Mouse (Mus musculus) adrenal gland, postnatal 10 days (tissue): ENCODE data around the gene Arl8a. TPM values are rescaled to one million over a fixed set of nuclear protein-coding genes. Genes with fewer than 3 reads are reported as not detected.
"Not testable (repeated sequence)": the region's sequence is repeated elsewhere in the genome, so short reads cannot be mapped to it uniquely, and the experiment has no call there.

Experiments
- DNase-seq: peaks from one replicate; pipeline ENCODE4 v3.0.0; 2021; ENCODE audit warnings: mixed read lengths
- total RNA-seq, 2 experiments: library from RNA; stranded (reverse); gene quantifications; 2 replicates each; pipeline ENCODE4 v1.2.3; 2021

The Arl8a gene
- total RNA-seq, 2 experiments from 2014 or later = 49.2 to 57.7 TPM

DNA sequence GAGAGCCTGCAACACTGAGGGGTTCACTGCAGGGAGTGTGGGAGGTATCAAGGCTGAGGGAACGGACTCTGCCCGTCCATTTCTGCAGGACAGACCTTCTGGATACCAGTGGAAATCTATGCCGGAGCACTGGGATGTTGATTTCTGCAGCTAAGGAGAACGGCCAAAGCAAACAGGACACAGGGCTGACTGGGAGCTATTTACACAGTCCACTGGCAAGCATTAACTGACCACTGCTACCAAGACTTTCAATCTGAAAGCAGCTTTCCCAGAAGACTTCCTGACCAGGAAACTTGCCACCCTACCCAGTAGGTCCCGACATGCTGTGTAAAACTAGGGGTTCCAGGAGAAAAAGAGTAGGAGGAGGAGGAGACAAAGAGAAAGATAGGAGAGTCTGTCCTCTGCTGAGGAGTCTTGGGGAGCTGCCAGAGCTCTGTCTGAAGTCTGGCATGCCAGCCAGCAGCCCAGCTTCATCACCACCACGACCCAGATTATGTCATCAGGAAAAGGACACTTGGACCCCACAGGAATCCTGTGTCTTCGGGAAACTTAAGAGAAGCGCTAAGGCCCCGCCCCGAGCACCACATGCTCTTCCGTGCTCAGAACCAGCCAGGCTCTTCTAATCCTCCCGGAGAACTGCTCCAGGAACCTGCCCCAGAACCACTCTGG lies 23.1 kb downstream of the Arl8a start:
- DNase-seq = peak; percentile 49

DNA sequence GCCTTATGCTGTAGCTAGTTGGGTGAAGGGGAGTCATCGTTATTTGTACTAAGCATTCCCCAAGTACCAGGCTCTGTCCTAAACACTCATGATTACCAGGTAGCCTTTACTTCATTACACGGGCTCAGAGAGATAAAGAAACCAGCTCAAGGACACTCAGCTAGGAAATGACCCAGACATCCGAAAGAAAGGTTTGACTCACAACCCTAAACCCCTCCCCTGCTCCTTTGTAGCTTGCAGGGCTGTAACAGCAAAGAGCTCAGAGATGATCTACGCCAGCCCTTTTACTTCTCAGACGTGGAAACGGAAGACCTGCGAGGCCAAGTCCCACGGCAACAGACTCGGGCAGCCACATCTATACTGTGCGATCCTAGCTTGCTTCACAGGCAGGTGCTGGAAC lies 23.7 kb downstream of the Arl8a start:
- DNase-seq = peak; percentile 50

DNA sequence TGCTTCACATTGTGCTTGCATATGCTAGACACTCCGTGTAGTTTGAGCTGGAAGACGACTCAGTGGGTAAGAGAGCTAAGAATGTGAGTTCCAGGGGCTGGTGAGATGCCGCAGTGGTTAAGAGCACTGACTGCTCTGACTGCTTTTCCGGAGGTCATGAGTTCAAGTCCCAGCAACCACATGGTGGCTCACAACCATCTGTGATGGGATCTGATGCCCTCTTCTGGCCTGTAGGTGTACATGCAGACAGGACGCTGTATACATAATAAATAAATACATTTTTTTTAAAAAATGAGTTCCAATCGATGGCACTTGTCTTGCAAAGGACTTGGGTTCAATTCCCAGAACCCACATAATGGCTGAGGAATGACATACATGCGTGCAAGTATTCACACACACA lies 24.6 kb downstream of the Arl8a start:
- DNase-seq = no peak

DNA sequence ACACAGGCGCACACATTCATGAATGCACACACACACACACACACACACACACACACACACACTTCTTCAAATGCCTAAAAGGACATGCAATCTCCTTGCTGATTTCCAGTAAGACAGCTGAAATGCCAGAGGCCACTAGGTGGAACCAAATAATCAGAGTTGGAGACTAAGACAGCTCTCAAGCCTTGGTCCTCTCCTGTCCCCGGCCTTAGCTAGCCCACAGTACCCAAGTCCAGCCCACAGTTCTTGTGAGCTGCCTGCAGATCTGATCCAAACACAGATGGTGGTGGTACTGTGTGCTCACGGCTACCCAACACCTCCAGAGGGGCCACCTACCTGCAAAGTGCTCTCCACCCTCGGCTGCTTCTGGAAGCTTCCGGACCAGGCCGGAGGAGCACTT lies 25.4 kb downstream of the Arl8a start:
- peak; percentile 77 for DNase-seq

DNA sequence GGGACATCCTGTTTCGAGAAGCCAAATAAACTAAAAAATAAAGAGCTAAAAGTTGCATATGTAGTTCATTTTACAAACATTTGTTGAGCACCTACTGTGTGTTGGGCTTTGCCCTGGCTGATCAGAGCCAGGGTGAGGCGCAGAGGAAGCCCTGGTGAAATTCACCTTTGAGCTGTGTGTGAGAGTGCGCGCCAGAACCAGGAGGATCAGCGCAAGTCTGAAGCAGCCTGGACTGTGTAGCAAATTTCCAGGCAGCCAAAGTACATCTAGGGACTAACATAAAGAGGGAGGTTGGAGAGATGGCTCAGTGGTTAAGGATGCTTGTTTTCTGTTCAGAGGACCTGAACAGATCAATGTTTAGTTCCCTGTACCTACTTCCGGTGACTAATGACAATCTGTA lies 26.7 kb downstream of the Arl8a start:
- DNase-seq = no peak

DNA sequence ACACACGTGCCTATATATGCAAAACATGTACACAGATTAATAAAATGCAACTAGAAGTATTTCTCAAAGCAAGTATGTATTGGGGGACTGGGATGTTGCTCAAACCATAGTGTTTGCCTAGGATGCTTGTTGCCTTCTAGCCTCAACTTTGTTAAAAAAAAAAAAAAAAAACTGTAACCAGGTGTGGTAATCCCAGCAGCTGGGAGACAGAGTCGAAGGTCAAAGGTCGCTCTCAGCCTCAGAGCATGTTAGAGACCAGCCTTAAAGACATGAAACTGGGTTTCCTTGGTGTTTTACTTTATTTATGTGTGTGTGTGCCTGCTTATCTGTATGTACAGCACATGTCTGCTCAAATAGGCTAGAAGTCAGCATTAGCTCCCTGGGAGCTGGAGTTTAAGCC lies 28.6 kb downstream of the Arl8a start:
- no peak for DNase-seq

DNA sequence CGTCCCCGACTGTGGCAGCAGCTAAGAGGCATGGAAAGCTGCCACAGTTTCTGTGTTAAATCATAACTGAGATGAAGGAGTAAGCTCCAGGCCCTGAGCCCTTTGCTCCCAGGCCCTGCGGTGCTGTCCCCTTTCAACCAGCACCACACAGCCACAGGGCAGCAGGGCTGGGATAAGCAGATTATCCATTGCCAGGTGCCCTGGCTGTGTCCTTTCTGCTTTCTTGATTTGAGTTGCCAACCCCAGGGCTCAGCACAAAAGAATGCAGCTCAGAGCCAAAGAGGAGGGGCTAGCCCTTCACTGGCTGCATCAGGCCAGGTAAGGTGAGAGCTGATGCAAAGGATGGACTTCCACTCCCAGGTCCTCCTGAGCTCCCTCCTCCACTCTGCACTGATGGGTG lies 31.1 kb downstream of the Arl8a start:
- no peak for DNase-seq

DNA sequence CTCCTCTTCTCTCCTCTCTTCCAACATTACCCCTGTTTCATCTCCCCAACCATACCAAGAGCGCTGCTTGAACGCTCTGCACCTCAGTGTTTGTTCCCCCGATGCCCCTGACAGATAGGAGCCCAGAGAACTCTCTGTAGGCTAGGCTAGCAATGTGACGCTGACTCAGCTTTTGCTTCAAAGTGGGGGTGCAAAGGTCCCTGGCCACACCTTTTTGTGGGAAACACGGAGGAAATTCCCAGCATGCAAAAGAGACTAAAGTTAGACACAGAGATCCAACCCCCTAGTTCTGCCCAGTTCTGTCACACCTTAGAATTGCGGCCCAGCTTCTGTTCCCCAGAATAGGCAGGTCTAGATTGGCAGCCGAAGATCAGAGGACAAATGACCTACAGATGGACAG lies 32.2 kb downstream of the Arl8a start:
- no peak for DNase-seq

DNA sequence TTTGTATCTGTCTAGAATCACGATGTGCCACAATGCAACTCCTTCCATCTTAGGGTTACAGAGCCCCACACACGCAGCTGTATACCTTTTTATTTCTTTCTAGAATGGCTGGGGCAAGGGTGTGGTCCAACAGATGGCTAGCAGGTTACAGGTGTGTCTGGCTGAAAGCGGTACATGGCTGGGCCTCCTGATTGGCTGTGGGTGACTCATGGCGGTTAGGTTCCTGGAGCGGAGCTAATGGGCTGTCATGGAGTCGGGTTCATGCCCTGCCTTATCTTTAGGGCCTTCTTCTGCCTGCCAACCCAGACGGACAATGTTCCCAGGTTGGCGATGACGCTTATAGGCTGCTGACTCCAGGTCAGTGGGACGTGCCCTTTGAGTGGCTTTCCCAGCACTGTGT lies 34.2 kb downstream of the Arl8a start:
- DNase-seq = no peak

DNA sequence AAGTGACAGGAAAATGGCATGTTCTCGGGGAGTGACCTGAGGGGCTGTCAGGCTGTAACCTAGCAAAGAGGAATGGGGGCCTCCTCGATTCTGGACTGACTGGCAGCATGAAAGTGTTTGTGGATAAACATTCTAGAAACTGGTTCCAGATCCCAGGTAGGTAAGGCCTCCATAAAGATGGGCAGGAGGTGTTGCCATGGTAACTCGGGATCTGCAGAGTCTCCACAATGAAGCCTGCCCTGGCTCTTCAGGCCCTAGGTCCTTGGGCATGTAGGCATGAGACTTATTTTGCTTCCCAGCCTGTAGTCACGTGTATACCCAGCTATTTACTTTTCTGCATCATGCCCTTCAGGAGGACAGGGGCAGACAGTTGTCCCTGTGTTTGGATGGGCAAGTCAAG lies 34.7 kb downstream of the Arl8a start:
- no peak for DNase-seq

DNA sequence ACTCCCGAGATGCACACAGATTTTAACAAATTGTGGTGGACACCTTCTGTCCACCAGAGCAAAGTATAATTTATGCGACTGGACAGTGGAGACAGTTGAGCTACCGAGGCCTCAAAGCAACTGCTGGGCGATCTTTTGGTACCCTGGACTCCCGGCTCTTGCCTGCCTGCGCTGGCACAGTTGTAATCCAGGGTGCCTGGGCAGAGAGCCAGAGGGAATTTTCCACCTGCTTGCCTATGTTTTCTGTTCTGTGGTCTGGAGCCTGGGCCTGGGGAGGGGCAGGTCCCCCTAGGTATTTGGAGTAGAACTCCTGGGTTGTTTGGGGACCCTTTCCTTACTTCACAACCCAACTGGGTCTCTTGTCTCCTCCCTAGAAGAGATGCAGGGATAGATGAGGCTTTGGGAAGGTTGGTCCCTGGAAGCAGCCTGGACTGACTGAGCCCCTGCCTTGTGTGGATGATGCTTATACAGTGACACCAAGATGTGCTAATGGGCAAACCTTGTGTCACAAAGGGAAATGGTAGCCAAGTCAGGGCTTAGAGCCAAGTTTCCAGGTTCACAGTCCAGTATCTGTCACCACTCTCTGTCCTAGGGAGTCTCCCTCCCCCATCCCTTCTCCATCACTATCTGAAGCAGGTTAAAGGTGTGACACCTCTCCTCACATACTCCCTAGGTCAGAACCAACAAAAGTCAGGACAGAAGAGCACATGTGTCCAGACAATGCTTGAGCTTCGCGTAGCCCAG lies 35.4 kb downstream of the Arl8a start:
- peak; percentile 53 for DNase-seq

DNA sequence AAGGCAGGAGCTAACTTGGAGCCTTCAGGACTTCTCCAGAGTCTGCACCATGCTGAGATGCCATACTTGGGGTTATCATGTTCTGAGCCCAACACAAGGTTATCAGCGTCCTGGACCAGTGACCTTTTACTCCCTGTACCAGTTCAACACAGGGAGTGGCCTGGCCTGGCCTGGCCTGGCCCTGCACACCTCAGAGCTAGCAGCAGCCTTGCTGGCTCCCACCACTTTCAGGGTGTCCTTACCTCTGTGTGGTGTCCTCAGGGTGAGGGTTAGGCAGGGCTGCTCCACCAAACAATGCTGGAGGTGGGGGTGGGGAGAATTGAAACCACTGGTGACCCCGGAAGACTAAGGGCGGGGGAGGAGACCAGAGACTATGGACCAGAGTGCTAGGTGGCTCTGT lies 36.4 kb downstream of the Arl8a start:
- no peak for DNase-seq

DNA sequence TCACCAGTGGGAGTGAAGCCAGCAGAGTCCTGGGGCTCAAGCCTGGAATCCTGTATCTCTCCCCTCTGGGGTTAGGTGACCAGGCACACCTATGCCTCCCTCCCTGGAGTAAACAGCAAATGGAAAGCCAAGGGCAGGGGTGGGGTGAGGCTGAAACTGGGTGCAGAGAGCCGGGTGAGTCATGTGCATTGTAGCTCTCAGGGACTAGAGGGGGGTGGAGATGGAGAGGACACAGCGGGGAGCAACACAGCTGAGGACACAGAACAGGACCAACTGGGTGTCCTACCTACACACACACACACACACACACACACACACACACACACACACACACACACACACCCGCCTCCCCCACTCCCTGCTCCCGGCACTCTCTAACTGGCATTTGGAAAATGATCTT lies 36.8 kb downstream of the Arl8a start:
- DNase-seq = peak; percentile 47

DNA sequence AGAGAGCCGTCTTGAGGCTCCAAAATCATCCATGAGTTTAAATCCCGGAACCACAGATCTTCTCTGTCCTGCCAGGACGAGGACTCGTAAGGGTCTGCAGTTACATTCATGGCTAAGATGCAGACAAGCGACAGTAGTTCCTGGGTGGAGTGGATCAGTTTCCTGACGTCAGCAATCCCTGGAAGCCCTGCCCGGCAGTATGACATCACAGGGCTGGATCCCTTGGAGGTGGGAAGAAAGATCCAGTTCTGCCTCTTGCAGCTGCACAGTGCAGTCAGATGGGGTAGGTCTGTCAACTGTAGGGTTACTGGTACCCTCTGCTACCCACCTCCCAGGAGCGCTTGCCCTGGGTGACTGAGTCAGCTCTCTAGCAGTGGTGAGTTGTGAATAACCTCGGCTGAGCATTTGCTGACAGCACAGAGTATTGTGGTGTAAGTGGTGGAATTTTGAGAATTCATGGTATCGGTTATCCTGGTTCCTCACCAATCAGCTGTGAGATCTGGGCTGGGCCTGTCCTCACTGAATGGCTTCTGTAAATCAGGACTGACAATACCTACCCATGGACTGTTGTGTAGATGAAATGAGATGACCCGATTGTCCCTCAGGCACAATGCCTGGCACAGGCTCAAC lies 37.4 kb downstream of the Arl8a start:
- DNase-seq = no peak

DNA sequence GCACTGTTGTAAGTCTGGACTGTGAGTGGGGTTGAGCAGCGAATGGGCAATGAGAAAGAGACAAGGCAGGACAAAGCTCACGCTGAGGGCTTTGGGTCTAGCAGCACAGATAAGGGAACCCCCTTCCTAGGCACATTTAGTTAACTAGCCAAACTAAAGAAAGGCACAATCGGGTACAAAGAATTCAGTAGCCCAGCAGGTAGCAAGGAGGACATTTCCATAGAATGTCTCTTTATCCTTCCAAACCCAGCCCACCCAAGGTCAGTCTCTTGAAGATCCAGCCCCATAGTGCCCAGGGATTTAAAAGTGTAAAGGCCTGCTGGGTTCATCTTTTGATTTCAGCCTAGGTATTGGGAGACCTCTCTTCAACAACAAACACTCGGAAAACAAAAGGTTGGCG lies 39.3 kb downstream of the Arl8a start:
- no peak for DNase-seq

DNA sequence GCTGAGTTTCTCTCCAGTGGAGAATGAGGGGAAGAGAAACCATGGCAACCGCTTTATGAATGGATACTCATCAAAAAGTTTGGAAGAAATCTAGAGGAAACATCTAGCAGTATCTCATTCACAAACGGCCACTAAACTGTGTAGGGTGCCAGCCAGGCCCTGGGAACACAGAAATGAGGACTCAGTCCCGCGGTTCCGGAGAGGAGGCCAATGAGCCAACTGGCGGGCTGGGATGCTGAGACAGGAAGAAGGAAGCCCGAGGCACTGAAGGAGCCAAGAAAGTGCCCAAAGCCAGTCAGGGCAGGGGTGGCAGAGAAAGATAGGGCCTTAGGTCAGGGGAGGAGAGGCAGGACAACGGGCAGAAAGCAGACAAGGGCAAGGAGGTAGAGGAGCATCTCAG lies 39.8 kb downstream of the Arl8a start:
- no peak for DNase-seq

DNA sequence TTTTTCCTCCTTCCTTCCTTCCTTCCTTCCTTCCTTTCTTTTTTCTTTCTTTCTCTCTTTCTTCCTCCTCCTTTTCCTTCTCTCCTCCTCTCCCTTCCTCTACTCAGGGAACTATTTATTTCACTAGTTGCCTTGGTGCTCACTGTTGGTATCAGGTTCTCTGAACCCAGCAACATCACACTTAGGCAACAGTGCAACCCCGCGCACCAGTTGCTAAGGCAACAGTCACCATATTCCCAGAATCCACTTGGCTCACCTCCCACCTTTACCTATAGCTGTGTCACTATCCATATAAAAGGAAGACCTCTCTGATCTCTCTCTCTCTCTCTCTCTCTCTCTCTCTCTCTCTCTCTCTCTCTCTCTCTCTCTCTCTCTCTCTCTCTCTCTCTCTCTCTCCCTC lies 40.4 kb downstream of the Arl8a start:
- not testable (repeated sequence) for DNase-seq

DNA sequence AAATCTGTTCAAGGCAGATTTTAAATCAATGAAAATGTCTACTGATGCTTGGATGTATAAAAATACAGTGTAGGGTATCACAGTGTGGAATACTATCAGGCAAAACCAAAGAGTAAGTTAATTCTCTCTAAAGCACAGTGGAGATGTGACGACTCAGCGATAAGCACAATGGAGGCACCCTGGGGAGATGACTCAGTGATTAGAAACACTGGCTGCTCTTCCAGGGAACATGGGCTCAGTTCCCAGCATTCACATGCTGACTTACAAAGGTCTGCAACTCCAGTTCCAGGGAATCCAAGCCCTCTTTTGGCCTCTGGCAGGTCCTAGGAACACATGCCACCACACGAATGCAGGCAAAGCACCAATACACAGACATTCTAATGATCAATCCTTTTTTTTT lies 41.6 kb downstream of the Arl8a start:
- peak; percentile 54 for DNase-seq

DNA sequence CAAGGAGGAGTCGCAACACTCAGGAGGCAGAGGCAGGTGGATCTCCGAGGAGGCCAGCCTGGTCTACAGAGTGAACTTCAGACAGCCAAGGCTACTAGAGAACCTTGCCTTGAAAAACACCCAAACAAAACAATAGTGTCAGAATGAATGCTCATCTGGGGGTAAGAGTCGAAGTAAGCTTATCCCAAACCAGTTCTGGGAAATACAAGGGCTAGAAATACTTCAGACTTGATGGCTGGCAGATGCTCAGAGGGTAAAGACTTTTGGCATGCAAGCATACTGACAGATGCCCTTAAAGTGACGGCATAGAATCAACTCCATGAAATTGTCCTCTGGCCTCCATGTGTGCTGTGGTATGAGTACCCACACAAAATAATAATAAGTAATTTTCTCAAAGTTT lies 42.6 kb downstream of the Arl8a start:
- DNase-seq = no peak

DNA sequence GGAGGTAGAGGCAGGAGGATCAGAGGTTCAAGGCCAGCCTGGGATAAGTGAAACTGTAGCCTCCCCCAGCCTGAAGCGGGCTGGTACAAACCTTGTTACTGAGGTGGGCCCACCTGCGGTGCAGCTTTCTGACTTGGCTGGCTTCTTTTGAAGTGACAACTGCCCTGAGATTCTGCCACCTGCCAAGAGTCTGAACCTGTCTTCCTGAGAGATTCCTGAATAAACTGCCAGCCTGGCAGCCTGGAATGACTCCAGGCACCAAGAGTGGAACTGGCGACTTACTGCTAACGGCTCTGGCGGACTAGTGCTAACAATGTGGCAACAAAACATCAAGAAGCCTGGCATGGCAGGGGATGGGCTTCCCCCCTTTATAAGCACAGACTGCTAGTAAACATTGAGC lies 47.7 kb downstream of the Arl8a start:
- DNase-seq = not testable (repeated sequence)

DNA sequence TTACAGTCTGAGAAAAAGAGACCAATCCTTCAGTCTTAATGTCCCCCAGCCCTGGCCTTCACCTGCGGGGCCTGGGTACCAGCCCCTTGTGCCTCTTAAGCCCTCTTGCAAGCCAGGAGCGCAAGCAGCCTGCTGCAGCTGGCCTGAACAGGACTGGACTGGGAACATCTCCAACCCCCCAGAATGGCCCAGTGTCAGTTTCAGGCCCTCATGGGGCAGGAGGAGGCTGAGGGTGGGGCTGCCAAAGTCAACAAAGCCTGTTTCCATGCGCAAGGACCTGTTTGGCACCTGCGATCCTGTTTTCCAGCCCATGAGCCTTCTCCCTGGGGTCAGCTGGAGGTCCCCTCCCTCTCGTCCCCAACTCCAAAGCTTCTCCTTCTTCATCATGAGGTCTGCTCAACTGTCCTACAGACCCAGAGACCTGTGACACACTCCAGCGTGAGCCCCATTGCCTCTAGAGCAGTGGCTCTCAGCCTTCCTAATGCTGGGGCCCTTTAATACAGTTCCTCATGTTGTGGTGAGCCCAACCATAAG lies 49.4 kb downstream of the Arl8a start:
- peak; percentile 67 for DNase-seq

DNA sequence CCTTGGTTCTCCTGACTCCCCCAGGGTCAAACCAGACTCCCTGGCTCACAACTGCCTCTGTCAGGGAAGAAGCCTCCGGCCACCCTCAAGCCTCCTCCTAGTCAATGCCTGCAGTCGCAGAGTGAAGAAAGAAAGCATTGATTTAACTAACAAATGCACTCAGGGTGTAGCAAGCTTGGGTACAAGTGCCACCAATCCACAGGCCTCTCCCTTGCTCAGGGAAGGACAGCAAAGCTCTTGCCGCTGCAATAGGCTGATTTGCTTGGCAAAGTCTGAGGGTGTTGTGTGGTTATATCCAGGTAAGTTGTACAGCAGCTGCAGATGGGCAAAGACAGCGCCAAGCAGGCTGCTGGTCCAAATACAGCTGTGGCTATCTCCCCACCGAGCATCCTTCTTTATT lies 51.8 kb downstream of the Arl8a start:
- DNase-seq = no peak

DNA sequence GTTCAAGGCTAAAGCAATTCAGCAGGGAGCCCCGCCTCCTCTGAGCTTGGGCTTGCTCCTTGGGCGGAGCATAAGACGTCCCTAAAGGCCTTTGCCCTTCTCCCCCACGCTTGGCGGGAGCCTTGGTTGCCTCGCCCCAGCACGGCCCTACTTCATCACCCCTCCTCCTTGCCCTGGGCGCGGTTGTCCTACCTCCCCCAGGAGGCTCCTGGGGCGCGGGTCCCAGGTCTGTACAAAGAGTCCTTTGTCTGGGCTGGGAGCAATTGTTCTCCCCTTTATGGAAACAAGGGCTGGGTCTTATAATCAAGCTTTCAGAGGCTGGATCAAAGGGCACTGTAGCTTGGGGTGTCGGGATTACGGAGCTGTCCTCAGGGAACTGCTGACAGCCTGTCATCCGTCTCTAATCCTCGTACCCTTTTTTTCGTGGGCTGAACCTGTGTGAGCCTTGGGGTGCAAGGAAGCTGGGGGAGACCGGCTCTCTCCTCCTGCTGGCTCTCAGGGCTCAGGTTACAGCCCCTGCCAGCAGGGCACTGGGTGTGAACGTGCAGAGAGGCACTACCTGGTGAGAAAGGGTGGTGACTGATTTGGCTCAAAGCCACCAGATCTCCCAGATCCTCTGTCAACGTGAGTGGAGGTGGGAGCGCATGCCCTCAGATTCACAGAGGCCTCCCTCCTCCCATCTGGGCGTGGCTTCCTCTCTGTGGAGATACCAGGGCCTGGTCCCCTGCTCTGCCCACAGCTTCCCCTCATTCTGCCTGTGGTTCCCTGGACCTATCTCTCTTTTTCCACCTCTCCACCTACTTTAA lies 52.6 kb downstream of the Arl8a start:
- no peak for DNase-seq
